Mouse (Mus musculus) urinary bladder, postnatal 10 days (tissue): ENCODE measurements around the gene Rif1.
A peak's percentile ranks its signal among the peaks of the same experiment; 100 is the strongest.

Experiments
- DNase-seq: peaks from one replicate; pipeline ENCODE4 v3.0.0; 2022; ENCODE audit warnings: low spot score

Gene Rif1

DNA sequence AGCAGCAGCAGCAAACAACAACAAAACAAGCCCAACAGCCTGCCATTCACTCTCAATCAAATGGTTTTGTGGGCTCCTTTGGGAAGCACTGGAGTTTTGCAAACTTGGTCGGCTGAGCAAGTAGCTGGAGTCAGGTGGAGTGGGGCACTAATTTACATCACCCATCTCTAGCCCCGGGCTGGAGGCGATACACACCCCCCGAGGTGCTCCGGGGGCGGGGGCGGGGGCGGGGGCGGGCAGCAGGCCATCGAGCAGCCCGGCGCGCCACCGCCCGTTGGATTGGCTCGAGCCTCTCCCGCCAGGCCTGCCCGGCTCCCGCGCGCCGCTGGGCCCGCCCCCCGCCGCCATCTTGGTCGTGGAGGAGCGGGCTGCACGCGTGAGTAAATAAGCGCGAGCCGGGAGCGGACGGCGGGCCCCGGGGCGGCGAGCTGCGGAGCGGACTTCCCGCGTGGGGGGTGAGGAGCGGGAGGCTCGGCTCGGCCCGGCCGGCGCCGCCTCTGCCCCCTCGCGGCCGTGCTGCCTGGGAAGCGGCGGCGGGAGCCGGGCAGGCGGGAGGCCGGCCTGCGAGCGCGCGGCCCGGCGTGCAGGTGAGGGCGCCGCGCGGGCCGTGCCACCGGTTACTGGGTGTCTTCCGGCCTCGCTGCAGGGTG, at the start of gene Rif1:
Gene Rif1, plus strand, starts transcription at position 342 of the 650 bp plus-strand sequence.
- peak; percentile 59 for DNase-seq

- DNase-seq, result no peak
Measured at GRCm38 (mm10) chr2:52027061-52027460, 45.6 kb upstream of the Rif1 start.

GRCm38 (mm10) chr2:52029426-52029825, 43.2 kb upstream of the Rif1 start:
- no peak for DNase-seq

DNA sequence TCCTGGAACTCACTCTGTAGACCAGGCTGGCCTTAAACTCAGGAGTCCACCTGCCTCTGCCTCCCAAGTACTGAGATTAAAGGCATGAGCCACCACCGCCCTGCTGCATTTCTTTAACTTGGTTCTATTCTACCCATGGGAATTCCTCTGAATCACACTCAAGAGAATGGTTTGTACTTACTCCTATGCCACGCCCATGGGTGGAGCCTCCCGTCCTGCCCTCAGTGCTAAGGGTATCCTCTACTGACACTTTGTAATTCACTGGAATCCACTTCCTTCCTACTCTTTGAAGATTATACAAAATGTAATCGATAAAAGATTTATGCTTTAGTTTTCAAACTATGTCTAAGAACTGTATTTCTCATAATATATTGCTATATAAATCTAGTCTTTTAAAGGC, 41.1 kb upstream of the Rif1 start:
- no peak for DNase-seq

DNA sequence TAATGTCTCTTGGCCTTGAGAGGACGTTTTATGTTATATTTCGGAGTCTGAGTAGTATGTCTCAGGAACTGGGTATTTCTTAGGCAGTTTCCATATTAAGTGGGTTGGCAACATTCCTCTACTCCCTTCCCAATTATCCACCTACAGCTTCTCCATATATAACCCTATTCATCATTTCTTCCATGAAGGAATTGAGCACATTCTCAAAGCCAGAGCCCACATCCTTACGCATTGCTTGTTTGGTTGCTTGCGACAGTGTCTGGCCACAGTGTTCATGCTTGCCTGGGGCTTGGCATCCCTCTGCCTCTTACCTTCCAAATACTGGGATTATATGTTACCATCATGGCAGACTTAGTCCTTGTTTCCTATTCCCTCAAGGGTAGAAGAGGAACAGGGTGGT, 38.0 kb upstream of the Rif1 start:
- no peak for DNase-seq

DNA sequence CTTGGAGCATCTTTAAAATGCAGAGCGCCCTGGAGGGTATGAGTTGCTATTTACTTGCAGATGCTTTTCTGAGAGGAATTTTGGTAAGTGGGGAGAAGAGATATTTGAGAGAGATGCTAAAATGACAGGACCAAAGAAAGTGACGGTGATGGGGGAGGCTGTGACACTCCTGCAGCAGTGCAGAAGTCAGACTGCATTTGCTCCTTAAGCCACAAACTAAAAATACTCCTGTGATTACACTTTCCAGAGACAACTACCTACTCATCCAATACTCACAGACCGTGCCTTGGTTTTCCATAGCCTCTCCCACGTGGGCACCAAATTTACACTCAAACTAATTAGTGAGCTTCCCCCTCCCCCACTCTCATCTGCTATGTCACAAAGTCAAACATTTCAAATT, 37.5 kb upstream of the Rif1 start:
- DNase-seq, result no peak

DNA sequence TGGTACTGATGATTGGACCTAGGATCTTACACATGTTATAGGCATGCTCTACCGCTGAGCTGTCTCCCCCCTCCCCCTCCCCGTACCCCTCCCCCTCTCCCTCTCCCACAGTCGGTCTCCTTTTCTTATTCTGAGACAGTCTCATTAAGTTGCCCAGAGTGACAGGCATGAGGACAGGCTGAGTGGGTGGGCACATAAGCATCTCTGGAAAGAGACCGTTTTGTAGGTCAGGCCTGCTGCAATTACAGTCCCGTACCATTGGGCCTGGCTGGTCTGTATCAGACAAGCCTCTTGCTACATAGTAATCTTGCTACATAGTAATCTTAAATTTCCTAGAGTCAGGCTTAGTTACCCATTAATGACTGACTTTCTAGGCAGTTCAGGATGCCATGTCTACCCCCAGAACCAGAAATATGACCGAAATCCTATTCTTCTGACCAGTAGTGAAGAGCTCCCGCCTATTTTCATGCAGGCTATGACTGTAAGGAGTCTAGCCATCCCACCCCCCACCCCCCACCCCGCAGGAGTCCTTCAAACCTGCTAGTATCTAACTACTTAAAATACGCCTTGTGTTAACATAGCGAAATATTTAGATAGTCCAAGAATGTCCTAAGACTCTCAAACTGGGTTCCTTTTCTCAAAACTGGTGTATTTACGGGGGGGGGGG, 35.6 kb upstream of the Rif1 start:
- no peak for DNase-seq

DNA sequence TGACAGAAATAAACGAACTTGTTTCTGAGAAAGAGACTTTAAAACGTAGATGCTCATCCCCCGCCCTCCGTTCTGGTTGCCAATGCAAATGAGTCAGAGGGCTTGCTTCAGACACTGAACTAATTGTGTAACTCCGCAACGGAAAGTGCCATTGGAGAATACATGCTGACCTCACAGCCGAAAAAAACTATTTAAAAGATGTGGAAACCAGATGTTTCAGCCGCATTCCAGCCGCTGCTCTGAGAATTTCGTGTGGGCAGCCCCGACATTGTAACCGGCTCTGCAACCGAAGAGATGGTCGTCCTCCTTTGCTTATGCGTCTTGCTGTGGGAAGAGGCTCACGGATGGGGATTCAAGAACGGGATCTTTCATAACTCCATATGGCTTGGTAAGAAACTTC, 34.8 kb upstream of the Rif1 start, which contains the start of gene Tnfaip6:
Gene Tnfaip6, plus strand, starts transcription at position 128 of the 400 bp plus-strand sequence.
- no peak for DNase-seq

- DNase-seq, result no peak
Measured at GRCm38 (mm10) chr2:52038558-52038957, 34.1 kb upstream of the Rif1 start.

DNA sequence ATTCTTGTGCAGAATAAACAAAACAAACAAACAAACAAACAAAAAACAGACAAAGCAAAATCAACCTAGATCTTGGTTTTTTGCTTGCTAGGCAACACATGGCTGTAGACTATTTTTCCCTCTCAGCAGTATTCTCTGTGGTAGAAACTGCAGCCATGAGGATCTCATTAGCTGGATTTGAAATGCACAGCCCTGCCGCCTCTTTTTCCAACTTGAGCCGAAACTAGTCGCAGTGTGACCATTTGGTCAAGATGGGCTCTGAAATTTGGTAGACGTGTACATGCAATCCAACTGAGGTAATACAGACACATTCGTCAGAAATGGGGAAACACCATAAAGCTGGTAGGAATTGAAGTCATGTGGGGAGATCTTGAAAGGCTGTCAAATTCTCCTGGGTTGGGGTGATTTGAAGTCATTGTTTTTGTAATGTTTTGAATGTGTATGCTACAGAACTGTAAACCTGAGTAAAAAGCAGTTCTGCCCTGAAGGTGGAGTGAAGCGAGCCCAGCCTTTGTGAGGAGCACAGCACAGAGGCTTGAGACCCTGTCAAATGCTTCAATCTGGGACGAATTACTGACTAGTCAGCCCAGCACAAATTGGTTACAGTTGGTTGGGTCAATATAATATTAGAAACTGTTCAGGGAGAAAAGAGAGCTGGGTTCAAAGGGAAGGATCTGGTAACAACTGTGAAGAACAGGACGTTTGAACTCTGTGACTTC, 33.4 kb upstream of the Rif1 start:
- DNase-seq, result no peak

GRCm38 (mm10) chr2:52042132-52042531, 30.5 kb upstream of the Rif1 start:
- no peak for DNase-seq

DNA sequence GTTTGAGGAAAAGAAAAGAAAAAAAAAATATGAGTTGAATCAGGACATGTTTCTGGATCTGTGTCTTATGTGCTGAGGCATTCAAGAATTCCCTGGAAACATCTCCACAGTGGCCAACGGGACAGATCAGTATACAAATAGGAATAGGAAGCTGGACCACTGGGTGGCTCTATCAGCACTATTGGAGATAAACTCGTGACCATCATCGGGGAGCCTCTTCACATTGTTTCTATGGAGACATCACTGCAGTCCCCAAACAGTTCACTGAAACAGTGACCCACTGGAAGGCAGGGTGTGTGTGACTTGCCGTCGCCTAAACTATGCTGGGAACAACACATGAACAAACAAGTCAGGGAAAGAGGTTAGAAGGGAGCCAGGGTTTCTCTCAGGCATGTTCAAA, 29.9 kb upstream of the Rif1 start:
- no peak for DNase-seq

GRCm38 (mm10) chr2:52043485-52043884, 29.1 kb upstream of the Rif1 start:
- no peak for DNase-seq

- DNase-seq, result no peak
Measured at GRCm38 (mm10) chr2:52046032-52046431, 26.6 kb upstream of the Rif1 start.

DNA sequence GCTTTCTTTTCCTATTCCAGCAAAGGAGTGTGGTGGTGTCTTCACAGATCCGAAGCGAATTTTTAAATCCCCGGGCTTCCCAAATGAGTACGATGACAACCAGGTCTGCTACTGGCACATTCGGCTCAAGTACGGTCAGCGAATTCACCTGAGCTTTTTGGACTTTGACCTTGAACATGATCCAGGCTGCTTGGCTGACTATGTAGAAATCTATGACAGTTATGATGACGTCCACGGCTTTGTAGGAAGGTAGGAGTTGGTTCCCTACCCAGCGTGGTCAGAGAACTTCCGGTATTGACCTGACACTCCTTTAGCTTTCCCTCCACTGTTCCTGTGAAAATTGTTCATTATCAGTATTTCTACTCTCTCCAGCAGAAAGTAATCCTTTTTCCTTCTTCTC, 21.8 kb upstream of the Rif1 start:
- DNase-seq, result no peak

DNA sequence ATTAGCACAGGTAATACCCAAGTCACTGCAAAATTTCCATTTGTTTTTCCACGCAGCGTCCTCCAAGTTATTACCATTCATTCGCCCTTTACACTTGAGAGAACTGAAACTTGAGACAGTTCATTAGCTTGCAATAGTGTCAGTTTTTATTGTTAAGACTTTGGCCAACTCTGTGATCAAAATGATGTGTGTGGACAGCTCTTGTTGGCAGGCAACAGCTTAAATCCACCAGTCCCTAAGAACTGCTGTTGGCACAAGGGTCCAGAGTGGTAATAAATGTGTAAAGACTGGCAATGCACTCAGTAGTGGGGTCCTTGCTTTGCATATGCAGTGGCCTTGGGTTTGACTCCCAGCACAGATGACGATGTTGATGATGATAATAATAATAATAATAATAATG, 20.3 kb upstream of the Rif1 start:
- DNase-seq, result no peak

GRCm38 (mm10) chr2:52053502-52053901, 19.1 kb upstream of the Rif1 start:
- DNase-seq, result no peak

GRCm38 (mm10) chr2:52055616-52056015, 17.0 kb upstream of the Rif1 start:
- no peak for DNase-seq

DNA sequence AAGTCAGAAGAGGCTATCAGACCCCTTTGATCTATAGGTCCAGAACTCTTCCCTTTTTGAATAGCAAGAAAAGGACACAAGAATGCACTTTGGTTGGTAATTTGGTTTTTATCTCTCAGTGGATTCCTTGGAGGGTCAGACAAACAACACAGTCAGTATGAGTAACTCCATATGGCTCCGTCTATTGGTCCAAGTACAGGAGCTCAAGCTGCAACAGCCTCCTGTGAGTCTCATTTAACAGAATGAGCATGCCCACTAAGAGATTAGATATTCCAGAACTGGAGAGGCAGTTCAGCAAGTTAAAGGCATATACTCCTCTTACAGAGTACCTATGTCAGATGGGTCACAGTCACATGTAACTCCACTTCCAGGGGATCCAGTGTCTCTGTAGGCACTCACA, 15.5 kb upstream of the Rif1 start:
- no peak for DNase-seq

- DNase-seq, result no peak
Measured at GRCm38 (mm10) chr2:52057681-52058080, 15.0 kb upstream of the Rif1 start.

DNA sequence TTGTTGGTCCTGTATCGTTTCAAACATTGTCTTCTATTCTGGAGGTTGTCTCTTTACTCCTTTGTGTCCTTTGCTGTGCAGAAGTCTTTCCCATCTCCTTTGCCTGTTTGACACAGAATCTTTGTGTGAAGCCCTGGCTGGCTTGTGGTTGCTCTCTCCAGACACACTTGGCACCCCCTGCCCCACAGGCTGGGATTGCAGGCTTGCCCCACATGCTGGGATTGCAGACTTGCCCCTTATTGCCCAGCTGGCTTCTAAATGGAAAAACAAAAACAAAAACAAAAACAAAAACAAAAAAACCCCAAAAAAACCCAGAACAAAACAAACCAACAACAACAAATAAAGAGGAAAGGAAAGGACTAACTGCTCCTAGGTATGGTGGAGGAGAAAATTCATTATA, 4.0 kb upstream of the Rif1 start:
- no peak for DNase-seq

- DNase-seq, result no peak
Measured at GRCm38 (mm10) chr2:52070816-52071215, 1.8 kb upstream of the Rif1 start.

DNA sequence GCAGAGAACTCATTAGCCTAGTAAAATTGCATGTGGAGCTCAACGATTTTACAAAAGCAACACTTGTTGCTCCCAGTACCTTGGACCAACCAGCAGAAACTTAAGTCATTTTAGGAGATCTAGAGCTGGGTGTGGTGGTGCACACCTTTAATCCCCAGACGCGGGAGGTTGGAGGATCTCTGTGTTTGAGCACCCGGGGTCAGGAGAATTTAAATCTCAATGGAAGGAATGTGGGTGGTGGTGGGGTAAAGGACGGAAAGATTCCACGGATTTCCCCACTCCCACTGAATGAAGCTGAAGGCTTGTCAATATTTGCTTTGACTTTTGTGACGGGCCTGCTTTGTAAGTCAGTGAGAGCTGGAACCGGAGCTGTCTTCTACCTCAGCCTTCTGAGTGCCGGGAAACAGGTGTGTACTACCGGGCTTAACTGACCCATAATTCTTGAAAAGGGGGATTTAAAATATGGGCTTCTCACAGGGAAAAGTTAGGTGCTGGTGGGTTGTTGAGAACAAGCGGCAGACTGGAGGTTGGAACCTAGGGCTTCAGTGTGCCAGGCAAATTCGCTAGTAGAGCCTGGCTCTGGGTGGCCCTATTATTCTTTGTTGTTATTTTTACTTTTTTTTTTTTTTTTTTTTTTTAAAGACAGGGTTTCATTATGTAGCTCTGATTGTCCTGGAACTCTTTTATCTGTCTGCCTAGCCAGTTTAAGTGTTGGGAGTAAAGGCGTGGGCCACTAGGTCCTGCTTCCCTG, 1.2 kb upstream of the Rif1 start:
- DNase-seq, result no peak
